Mouse (Mus musculus) neutrophil, adult 5-6 weeks (primary cell): ENCODE measurements around the gene Angptl8. TPM values are rescaled to one million over a fixed set of nuclear protein-coding genes. Genes with fewer than 3 reads are reported as not detected.
"Not testable (repeated sequence)": the region's sequence is repeated elsewhere in the genome, so short reads cannot be mapped to it uniquely, and the experiment has no call there.

ENCODE experiments used
- ATAC-seq: fragments of 151-379, 151-347 bp; 2 replicates; pipeline ENCODE4 v1.8.0; 2017; ENCODE audit warnings: mild to moderate bottlenecking, moderate TSS enrichment; ENCODE audit not compliant: insufficient number of reproducible peaks, poor library complexity, low FRiP score, severe bottlenecking; ENCODE audit errors: extremely low read depth
- total RNA-seq: library from RNA; stranded (forward); fragments of 200-1000 nt; gene quantifications from 2 replicates; pipeline ENCODE4 v1.2.3, GENCODE M21; 2017

Gene Angptl8
- total RNA-seq, 1 experiment from 2014 or later = not detected

- ATAC-seq = no peak
Measured at GRCm38 (mm10) chr9:21845381-21846080, 10.2 kb downstream of the Angptl8 start.

GRCm38 (mm10) chr9:21846755-21847341, 11.5 kb downstream of the Angptl8 start:
- no peak for ATAC-seq

GRCm38 (mm10) chr9:21847425-21847824, 12.1 kb downstream of the Angptl8 start:
- no peak for ATAC-seq

- no peak for ATAC-seq
Measured at GRCm38 (mm10) chr9:21847926-21848325, 12.6 kb downstream of the Angptl8 start.

- no peak for ATAC-seq
Measured at GRCm38 (mm10) chr9:21849691-21850677, 14.7 kb downstream of the Angptl8 start.

GRCm38 (mm10) chr9:21851084-21851483, 15.8 kb downstream of the Angptl8 start:
- no peak for ATAC-seq

- peak; percentile 57 for ATAC-seq
Measured at GRCm38 (mm10) chr9:21852128-21853091, 17.1 kb downstream of the Angptl8 start, which contains the start of gene Dock6. TSS of gene Dock6 (minus strand) at chr9:21852635.

GRCm38 (mm10) chr9:21853961-21854360, 18.7 kb downstream of the Angptl8 start:
- no peak for ATAC-seq

GRCm38 (mm10) chr9:21854894-21855293, 19.6 kb downstream of the Angptl8 start:
- no peak for ATAC-seq

- ATAC-seq = no peak
Measured at GRCm38 (mm10) chr9:21857501-21857900, 22.2 kb downstream of the Angptl8 start.

- no peak for ATAC-seq
Measured at GRCm38 (mm10) chr9:21858084-21858483, 22.8 kb downstream of the Angptl8 start.

- ATAC-seq = no peak
Measured at GRCm38 (mm10) chr9:21859606-21860005, 24.3 kb downstream of the Angptl8 start.

GRCm38 (mm10) chr9:21860349-21860748, 25.0 kb downstream of the Angptl8 start:
- ATAC-seq = not testable (repeated sequence)

- no peak for ATAC-seq
Measured at GRCm38 (mm10) chr9:21862181-21862580, 26.9 kb downstream of the Angptl8 start.

- no peak for ATAC-seq
Measured at GRCm38 (mm10) chr9:21865673-21866398, 30.5 kb downstream of the Angptl8 start.

GRCm38 (mm10) chr9:21866641-21867040, 31.3 kb downstream of the Angptl8 start:
- ATAC-seq = no peak

GRCm38 (mm10) chr9:21867726-21868125, 32.4 kb downstream of the Angptl8 start:
- ATAC-seq = no peak

- not testable (repeated sequence) for ATAC-seq
Measured at GRCm38 (mm10) chr9:21869290-21869689, 34.0 kb downstream of the Angptl8 start.
